Mouse (Mus musculus): ENCODE measurements around the gene Ppm1d.

GRCm38 (mm10) chr11:85328717-85329116, 17.7 kb downstream of the Ppm1d start:
- no peak for TF ChIP-seq POLR2A (IDR thresholded peaks at IDR 0.05; ENCODE audit: insufficient read length, low read depth)
- TF ChIP-seq USF1 (IDR thresholded peaks at IDR 0.05; ENCODE audit: low read depth): no peak
- no peak for TF ChIP-seq POLR2AphosphoS2 (IDR thresholded peaks at IDR 0.05; ENCODE audit: insufficient read length, low read depth)
- TF ChIP-seq TCF12 (IDR thresholded peaks at IDR 0.05; ENCODE audit: insufficient read depth, poor library complexity, severe bottlenecking): no peak
- TF ChIP-seq E2F4 (IDR thresholded peaks at IDR 0.05; ENCODE audit: insufficient read depth): no peak
- TF ChIP-seq CEBPB (IDR thresholded peaks at IDR 0.05; ENCODE audit: insufficient read depth, poor library complexity, severe bottlenecking): no peak

Data from myocyte (in vitro differentiated cells).